Mouse (Mus musculus) thymus, postnatal 14 days (tissue): Measurements from ENCODE around the gene Akap2.

ENCODE experiments used
- DNase-seq: peaks from one replicate; pipeline ENCODE4 v3.0.0; 2021

Gene Akap2

DNA sequence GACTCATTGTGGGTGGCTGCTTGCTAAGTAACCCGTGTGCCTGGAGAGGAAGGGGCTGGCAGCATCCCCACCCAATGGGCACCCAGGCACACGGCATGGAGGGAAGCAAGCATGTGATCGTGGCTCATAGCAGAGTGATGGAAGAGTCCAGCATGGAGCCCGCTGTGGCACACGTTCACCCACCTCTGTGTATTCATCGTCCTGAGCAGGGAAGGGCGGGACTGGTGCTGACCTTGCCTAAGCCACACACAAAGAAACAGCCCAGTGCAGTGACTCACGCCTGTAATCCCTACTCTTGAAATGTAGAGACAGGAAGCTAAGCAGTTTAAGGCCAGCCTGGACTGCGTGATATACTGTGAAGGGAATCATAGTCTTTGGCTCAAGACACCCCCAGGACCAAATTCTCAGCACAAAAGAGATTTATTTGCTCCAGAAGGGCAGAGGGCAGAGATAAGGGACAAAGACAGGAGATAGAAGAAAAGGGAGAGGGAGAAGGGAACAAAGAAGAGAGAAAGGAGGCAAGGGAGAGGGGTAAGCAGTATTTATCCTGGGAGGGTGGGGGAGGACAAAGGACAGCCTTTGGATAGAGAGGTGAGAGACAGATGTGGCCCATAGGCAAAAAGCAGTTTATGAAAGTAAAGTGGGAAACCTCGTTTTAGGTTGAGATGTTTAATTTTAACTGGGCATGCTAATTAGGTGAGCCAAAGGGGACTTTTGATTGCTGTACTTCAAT, 81.0 kb downstream of the Akap2 start:
- DNase-seq = no peak

DNA sequence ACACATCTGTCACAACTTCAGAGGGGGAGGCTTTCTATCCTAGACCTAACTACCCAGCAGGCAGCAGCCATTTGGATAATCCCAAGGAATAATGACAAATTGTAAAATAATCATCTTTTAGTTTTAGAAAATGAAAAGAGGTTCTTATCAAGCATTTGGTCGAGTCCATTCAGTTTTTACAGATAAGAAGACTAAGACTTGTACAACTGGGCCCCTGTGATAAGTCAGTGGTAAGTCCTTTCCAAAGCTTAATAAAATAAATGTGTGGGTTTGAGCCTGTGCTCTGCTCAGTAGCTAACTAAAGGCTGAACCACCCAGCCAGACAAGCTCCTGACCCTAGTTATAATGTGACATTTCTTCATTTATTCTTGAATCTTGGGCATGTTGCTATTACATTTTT, 81.8 kb downstream of the Akap2 start:
- DNase-seq = no peak

DNA sequence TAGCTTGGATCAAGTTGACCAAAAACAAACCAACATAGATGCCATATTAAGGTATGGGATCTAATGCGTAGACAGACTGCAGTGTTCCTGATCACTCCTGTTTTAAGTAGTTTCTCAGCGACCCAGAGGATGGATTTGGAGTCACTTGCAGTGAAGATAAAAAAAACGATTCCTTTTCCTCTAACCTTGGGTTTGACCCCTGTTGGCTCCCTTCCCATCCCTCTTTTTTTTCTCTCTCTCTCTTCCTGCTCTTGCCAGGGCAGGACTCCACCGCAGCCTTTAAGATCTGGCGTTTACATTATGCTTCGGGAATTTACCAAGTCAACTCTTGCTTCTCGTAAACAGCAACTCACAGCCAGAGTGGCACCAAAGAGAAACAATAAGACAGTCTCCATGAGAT, 83.8 kb downstream of the Akap2 start:
- no peak for DNase-seq

DNA sequence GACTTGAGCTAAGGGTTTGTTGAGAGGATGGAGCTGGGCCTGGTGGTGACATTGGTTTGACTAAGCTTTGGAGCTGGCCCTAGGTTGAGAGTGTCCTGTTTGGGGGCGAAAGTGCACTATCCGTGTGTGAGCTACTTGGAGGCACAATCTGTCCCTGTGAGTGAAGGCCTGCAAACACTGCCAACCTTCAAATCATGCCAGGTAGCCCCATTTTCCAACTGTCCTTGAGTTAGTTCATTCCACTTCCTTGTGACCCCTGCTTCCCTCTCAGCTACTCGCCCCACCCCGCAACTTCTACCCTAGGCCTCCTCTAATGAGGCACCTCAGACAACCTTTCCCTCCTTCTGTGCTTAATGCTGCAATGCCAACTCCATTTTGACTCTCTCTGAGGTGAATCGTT, 84.5 kb downstream of the Akap2 start:
- DNase-seq = no peak

DNA sequence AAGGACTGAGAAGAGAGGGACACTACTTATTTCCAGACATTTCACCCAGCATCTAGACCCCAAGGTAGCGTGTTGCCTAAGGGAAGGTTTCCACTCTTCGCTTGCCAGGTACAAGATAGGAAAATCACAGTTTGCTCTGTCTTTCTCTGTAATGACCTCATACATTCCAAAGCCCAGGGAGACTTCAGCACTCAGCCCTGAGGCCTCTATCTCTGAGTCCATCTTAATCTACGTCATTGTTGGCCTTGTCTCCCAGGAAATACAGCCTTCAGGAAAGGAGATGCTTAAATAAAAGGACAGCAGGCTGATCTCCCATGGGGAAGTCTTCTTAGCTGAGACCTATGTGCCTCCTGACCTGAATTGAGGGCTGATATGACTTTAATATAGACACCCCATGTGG, 85.0 kb downstream of the Akap2 start:
- DNase-seq = no peak

DNA sequence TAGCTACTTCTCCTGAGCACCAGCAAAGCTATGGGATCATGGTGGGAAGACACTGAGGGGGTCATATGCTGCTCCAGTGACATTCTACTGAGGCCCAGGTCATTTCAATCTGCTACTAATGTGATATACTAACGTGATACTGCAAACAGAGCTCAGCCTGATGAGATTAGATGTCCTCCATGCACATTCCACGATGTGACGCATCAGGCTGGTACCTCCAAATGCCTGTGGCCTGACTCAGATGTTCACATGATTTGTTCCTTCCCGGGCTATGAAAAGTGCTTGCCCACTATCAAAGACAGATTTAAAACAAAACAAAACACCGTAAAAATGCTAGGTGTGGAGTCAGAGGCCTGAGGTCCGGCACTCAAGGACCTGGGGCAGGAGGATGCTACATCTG, 87.4 kb downstream of the Akap2 start:
- no peak for DNase-seq

DNA sequence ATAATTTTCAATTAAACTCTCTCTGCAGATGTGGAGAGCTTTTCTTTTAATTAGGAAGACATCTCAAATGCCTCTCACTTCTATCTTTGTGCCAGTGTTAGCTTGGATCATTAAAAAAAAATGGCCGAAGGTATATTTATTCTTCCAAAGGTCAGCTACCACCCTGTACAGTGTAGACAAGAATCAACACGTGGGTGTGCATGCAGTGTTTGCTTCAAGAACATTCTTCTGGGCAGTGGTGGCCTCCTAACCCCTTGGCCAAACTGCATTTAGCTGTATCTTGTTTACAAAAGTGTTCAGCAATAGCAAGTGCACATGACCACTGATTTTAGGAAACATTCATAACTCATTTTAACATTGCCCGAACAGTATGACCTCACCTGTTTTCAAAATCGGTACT, 92.0 kb downstream of the Akap2 start:
- DNase-seq = no peak

DNA sequence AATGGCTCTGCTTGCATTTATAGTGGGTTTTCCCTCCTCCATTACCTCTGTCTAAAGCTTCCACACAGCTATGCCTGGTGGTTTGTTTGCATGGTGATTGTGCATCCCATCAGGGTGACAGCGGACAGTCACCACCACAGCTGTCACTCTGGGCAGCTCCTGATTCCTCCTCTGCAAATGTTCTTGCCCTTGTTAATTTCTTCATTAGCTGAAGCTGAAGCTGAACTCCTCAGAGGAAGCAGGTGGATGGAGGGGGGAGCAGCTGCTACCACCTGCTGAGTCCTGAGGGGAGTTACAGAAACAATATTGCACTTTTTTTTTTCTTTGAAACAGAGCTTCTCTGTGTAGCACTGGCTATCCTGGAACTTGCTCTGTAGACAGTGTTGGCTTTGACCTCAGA, 94.6 kb downstream of the Akap2 start:
- DNase-seq = peak; percentile 73

DNA sequence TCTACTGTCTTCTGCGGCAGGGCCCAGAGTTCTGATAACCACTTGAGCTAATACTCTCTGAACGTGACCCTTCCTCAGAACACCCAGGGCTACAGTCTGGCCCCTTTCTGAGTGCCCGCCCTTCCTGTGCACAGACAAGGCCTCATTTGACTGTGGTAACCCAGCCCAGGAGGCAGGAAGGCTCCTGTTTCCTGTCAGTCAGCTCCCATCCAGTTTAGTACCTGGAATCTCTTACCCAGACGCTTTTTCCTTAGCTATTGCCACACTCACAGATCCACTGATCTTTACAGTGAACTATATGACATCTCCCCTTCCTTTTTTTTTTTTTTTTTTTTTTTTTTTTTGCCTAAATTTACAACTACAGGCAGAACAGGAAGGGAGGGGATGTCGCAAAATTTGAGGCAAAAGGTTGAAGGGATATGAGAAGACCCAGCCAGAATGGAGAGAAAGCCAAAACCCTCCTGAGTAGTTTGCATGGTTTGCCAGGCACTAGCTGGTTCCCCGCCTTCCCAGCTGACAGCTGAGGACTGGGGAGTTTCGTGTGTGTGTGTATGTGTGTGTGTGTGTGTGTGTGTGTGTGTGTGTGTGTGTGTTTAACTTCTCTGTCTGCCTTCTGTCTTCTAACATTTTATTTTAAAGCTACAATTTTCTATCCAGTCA, 95.6 kb downstream of the Akap2 start:
- DNase-seq = peak; percentile 64

DNA sequence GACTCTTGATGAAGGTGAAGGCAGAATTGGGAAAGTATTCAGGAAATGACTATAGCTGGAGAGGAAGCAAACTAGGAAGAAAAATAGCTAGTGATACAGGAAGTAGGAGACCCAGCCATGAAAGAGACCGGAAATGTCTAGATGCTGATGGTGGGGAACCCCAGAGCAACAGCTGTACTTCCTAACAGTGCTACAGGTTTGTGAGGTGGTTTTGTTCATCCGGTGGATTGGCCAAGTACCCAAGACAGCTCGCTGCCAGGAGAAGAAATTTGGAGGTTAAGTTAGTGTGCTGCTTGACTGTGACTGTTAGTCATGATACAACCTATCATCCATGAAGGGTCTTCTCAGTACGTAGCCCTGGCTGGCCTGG, 96.1 kb downstream of the Akap2 start:
- DNase-seq = peak; percentile 79

DNA sequence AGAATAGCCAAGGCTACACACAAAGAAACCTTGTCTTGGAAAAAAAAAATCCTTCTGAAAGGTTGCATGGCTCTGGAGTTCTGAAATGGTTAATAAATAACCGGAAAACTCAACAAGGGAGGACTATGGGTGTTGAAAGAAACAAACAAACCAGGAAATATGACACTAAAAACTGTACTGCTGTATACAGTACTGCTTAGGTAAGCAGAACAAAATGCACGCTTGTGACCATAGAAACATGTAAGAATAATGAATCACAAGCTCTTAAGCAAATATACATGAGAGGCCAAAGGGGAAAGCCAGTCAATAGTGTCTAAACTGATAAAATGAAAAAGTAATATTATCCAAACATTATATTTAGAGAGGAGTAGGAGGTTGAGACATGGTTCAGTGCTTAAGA, 97.9 kb downstream of the Akap2 start:
- DNase-seq = no peak

DNA sequence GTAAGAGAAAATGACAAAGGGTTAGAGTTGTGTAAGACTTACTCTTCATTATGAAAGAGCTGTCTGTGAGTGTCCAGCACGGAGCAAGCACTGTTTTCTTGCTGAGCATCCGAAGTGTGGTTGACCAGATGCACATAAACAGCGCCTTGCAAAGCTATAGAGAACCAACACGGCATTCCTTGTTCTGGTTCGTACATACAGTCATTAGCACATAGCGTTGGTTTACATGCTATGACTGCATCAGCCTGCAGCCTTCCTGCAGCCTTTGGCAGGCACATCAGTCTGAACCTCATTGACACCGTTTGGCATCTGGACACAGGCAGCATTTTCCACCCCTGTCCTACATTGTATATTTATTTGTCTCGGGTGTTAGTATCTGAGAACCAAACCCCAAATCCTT, 98.7 kb downstream of the Akap2 start:
- DNase-seq = no peak

DNA sequence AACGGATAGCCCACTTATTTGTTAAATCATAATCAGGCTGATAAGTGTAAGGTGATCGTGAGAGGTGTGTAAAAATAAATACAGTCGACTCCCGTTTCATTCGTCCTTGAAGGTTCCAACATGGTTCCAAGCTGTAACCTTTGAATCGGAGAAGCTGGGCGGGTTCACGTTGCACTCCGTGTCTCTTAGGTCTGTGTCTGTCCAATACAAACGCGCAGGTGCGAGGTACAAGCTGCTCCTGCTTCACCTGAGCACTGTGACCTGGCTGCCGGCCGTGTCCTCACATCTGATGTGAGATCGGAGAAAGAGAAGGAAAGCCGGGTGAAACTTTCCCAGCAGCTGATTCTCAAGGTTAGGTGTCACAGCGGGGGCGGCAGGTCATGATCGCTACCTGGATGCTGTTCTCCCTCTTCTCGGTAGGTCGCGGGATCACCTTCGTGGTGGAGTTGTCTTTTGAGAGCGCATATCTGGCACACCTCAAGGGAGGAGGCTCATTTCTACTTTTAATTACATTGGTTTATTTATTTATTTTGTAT, 103.5 kb downstream of the Akap2 start:
- DNase-seq = no peak

DNA sequence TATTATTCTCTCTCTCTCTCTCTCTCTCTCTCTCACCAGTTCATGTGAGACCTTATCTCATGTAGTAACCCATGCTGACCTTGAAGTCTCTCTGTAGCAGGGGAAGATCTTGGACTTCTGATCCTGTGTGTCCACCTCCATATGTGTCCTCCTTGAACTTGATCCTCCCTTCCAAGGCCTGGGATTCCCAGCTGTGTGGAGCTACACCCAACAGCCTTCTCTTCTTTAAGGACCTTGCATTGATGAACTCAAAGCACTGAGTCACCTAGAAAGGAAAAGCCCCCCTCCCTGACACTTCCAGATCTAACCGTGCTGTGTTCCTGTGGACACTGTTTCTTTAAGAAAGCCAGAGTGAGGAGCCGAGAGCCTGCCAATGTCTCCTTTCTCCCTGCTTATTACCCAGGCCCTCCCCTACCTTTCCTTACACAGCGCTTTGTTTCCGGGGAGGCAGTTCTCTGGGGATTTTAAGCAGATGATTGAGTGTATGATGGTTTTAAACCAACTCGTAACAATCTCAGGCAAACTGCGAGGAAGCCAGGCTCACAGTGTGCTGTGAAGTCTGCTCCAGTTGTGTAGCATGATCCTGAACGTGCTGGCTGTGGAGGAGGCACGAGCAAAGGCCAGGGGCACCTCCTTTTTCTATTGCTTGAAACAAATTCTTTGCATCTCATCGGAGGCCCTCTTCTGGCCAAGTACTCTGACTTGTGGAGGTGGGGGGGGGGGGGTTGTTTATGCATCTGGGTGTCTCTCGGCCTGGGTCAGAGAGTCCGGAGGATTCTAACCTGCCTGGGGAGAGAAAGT, 104.3 kb downstream of the Akap2 start:
- peak; percentile 31 for DNase-seq

DNA sequence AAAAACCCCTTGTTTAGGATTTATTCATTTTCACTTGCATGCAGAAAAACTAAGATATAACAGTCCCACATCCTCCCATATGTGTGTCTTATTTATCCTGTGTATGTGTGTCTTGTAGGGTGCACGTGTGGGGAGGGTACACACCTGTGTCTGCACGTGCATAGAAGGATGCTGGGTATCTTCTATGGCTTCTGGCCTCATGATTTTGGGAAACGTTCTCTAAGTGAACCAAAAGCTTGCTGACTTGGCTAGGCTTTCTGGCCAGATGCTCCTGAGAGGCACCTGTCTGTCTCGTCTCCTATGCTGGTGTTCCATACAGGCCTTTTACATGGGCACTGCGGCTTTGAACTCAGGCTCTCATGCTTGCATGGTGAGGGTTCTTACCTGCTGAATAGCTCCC, 105.2 kb downstream of the Akap2 start:
- DNase-seq = peak; percentile 73

DNA sequence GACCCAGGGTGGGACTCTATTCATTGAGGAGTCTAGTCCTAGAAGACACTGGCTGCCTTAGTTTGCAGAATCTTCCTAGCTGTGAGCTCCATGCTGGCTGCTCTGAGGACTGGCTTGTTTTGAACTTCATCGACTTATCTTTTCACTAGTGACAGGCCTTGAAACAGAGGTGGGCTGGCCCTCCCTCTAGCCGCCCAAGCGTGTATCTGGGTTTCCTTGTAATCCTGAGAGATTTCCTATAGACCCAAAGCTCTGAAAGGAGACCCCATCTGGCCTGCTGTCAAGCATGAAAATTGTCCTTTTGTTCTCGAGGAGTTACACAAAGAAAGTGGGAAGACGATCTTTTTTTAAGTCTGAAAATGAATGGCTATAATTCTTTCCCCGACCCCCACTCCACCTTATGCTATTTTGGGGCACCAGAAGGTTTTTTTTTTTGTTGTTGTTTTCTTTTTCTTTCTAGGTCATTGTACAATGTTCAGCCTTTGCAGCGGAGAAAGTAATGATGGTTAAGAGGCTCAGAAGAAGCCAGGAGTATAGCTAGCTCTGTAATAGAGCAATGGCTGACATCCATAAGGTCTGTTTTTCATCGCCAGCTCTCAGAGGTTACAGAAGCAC, 107.3 kb downstream of the Akap2 start:
- DNase-seq = no peak

DNA sequence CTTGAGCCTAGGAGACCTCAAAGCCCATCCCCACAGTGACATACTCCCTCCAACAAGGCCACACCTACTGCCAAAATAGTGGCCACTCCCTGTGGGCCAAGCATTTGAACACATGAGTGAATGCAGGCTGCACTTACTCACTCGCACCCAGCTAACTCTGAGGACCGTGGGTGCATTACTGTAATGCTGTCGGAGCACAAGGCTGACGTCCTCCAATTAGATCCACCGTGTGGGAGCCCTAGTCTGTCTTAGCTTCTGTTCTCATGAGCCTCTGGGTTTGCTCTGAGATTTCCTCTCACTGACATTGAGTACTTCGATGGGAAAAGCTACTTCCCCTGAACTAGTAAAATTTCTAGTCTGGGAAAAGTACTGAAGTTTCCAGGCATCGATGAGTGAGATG, 108.8 kb downstream of the Akap2 start:
- DNase-seq = no peak

DNA sequence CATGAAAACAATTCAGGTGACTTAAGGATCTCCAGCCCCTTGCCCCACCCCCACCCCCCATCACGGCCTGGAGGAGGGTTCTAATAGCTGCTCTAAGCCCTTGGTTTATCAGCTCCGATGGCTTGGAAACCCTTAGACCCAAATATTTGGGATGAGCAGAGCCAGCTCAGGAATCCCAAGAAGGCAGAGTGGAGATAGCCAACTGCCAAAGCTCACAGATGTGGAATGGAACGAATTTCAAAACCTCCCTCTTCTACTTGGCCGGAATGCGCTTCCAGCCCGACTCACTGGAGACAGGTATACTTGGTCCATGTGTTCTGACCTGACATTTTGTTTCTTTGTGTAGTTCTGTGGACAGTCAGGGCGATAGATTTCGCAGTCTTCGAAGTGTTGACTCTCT, 111.7 kb downstream of the Akap2 start:
- no peak for DNase-seq

DNA sequence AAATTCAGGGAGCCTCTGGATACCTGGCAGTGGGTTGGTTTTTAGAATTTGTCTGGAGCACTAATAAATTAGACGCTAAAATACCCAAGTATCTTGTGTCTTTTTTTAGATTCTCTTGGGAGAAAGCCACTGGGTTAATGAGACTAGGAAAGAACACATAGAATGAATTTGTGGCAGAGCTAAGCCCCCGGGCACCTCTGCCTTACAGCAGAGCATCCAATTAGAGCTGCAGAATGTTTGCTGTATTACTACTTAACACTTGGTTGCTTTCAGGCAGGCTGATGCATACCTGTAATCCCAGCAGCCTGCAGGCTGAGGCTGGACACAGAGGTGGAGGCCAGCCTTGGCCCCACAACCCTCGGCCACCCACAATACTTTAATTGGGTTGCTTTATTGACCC, 112.3 kb downstream of the Akap2 start:
- no peak for DNase-seq

DNA sequence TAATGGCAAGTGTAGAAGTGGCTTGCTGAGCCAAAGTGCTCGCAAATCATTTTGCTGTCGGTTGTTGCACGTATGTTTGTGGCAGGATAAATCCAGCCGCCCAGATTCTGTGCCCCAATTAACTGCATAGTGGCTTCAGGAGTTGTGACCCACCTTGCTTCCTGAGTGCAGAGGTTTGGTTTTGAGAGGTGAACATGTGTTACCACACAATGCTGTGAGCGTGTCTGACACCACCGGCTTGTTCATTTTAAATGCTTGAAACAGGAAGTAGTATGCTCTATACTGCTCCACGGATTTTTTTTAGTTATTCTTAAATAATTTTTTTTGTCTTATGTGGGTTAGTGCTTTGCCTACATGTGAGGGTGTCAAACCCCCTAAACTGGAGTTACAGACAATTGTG, 114.9 kb downstream of the Akap2 start:
- peak; percentile 53 for DNase-seq

DNA sequence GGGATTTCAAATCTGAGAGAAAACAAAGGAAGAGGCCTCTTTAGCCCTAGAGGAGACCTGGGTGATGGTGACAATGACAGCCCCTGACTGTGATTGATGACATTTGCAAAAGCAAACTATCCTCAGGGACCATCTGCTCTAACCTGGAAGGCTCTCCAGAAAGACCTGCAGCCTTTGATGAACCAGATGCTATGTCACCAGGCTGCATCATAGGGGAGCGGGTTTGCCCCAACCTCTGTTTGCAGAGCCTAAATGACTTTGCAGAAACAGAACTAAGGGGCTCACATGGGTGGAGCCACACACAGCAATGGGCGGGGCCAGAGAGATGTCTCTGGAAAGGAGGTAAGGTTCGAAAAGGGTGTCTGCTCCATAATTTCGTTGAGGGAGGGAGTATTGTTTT, 115.6 kb downstream of the Akap2 start:
- DNase-seq = peak; percentile 59

DNA sequence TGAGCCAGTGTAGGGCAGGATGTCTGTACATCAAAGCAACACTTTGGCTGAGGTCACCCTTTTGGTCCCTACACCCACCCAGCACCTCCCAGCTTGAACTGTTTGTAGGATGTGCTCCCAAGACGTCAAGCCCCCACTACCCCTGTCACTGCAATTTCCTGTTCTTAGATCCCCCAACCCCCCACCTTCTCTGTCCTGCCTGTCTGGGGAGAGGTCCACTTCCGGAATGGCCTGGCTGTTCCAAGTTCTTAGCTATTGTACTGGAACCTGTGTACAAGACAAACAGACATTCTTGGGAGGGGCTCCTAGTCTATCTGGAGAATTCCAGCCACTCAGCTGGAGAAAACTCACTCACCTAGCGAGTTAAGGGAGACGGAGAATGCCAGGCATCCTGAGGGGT, 116.7 kb downstream of the Akap2 start:
- peak; percentile 49 for DNase-seq

DNA sequence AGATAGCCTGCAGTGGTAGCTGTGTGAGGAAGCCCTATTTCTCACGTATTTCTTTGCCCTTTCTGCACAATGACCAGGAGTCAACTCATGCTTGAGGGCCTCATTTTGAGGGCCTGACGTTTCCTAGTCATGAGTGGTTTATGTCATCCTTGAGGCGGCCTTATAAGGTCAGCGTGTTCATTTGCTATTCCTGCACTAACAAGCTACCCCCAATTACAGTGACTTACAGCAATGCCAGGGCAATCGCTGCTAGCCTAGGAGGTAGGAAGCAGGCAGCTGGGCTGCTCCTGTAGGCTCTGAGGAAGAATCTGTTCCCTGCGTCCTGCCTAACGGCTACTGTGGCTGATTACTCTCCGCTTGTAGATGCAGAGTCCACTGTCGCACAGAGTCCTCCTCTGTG, 119.6 kb downstream of the Akap2 start:
- DNase-seq = no peak

DNA sequence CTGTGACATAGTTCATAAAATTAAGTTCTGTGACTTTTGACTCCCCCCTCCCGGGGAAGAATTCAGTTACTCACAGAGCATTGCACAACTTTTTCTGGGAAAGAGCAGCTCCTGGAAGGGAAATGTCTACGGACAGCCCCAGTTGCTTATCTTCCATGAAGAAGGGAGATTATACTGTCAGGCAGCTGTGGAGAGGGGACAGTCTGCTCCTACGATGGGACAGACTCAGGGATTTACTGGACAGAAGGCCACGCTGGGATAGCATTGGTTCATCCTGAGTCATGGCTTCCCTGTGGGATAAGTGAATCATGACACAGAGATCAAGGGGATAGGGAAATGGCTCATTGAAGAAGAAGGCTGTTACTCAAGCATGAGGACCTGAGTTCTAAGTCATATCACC, 121.9 kb downstream of the Akap2 start:
- no peak for DNase-seq
